Mouse (Mus musculus): ENCODE measurements around the gene H2al1h. TPM values are rescaled to one million over a fixed set of nuclear protein-coding genes. Genes with fewer than 3 reads are reported as not detected.

Gene H2al1h
- total RNA-seq (2023), result not detected in 2 replicates

GRCm38 (mm10) chrX:11321192-11321591, at the start of gene H2al1h:
Gene H2al1h (plus strand): TSS chrX:11321492.

GRCm38 (mm10) chrX:11298957-11299356, 22.3 kb upstream of the H2al1h start, which contains the start of gene H2al1a:
Gene H2al1a (plus strand): TSS chrX:11299257.

GRCm38 (mm10) chrX:11302132-11302531, 19.2 kb upstream of the H2al1h start, which contains the start of gene H2al1b:
Gene H2al1b (plus strand): TSS chrX:11302432.

GRCm38 (mm10) chrX:11305355-11305754, 15.9 kb upstream of the H2al1h start, which contains the start of gene H2al1c:
Gene H2al1c (plus strand): TSS chrX:11305655.

GRCm38 (mm10) chrX:11308524-11308923, 12.8 kb upstream of the H2al1h start, which contains the start of gene H2al1d:
Gene H2al1d (plus strand): TSS chrX:11308824.

GRCm38 (mm10) chrX:11311634-11312033, 9.7 kb upstream of the H2al1h start, which contains the start of gene H2al1e:
Gene H2al1e (plus strand): TSS chrX:11311934.

GRCm38 (mm10) chrX:11314858-11315257, 6.4 kb upstream of the H2al1h start, which contains the start of gene H2al1f:
Gene H2al1f (plus strand): TSS chrX:11315158.

GRCm38 (mm10) chrX:11317956-11318355, 3.3 kb upstream of the H2al1h start, which contains the start of gene H2al1g:
Gene H2al1g (plus strand): TSS chrX:11318256.

GRCm38 (mm10) chrX:11324359-11324758, 3.1 kb downstream of the H2al1h start, which contains the start of gene H2al1i:
Gene H2al1i (plus strand): TSS chrX:11324659.

GRCm38 (mm10) chrX:11327522-11327921, 6.2 kb downstream of the H2al1h start, which contains the start of gene H2al1j:
Gene H2al1j (plus strand): TSS chrX:11327822.

Other genes with a start within 250 kb of the H2al1h start
- not detected in 2 replicates for gene H2al1a, start 22.2 kb upstream of the H2al1h start, total RNA-seq (2023)
- gene H2al1b, start 19.1 kb upstream of the H2al1h start, total RNA-seq (2023), result not detected in 2 replicates
- gene H2al1c, start 15.8 kb upstream of the H2al1h start, total RNA-seq (2023), result not detected in 2 replicates
- not detected in 2 replicates for gene H2al1d, start 12.7 kb upstream of the H2al1h start, total RNA-seq (2023)
- gene H2al1e, start 9.6 kb upstream of the H2al1h start, total RNA-seq (2023), result not detected in 2 replicates
- not detected in 2 replicates for gene H2al1f, start 6.3 kb upstream of the H2al1h start, total RNA-seq (2023)
- gene H2al1g, start 3.2 kb upstream of the H2al1h start, total RNA-seq (2023), result not detected in 2 replicates
- not detected in 2 replicates for gene H2al1i, start 3.2 kb downstream of the H2al1h start, total RNA-seq (2023)
- not detected in 2 replicates for gene H2al1j, start 6.3 kb downstream of the H2al1h start, total RNA-seq (2023)